Mouse (Mus musculus) embryo, embryonic 9.5 days (tissue): ENCODE measurements around the gene Eif2b5.
A peak's percentile ranks its signal among the peaks of the same experiment; 100 is the strongest.

ENCODE experiments used
- DNase-seq: peaks from one replicate; pipeline ENCODE4 v3.0.0-alpha.2; 2017; ENCODE audit errors: extremely low spot score

Eif2b5 gene

GRCm38 (mm10) chr16:20537071-20537471 is 38.5 kb downstream of the Eif2b5 start:
- DNase-seq = no peak

GRCm38 (mm10) chr16:20537601-20538320 is 39.1 kb downstream of the Eif2b5 start:
- no peak for DNase-seq

DNA sequence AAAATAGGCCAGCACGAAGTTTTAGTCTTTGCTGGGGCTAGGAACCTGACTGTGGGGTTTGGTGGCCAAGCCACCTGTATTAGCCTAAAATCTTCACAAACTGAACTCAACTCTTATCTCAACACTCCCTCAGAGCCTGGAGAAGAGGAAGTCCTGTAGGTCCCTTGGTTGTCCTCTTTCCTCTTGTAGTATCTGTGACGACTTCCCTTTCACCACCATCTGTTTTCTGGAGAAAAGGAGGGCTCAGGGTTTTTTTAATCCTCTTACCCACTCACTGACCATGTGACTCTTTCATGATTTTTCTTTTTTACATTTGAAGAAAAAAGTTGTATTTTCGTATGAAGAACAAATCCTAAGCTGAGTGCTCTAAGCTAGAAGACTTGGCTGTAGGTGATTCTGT is 41.0 kb downstream of the Eif2b5 start:
- no peak for DNase-seq

DNA sequence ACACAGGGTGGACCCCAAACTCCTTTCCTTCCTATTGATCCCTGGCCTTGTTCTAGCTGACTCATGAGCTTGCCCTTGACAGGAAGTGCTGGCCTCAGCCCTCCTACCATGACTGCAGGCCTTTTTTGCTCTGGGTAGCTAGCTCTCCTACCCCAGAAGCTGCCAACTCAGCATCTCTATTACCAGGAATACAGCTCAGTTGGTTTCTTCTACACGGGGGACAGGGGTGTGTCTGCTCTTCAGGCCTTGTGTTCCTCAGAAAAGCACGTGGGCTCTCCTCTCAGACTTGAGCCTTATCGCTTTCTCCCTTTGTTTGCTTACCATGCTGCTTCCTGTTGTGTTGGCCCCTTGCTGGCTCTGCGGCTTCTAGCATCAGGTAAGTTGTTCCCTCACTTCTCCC is 41.8 kb downstream of the Eif2b5 start:
- DNase-seq = no peak

- DNase-seq = no peak
Measured at GRCm38 (mm10) chr16:20545696-20546095, 47.1 kb downstream of the Eif2b5 start.

DNA sequence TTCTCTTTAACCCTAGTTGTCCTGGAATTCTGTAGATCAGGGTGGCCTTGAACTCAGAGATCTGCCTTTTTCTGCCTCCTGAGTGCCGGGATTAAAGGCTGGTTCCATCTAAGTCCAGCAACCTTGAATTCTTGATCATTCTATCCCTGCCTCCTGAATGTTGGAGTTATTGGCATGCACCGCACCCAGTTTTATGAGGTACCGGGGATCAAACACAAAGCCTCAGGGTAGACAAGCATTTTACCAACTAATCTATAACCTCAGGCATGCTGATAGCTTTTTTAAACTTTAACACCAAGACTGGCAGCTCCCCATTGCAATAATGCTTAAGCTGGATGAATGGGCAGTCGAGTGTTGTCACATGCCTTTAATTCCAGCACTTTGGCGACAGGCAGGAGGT is 48.8 kb downstream of the Eif2b5 start:
- no peak for DNase-seq

- DNase-seq = peak; percentile 97
Measured at GRCm38 (mm10) chr16:20548096-20548948, 49.7 kb downstream of the Eif2b5 start, which contains the start of gene Abcf3. Gene Abcf3 (plus strand): TSS chr16:20548577.

DNA sequence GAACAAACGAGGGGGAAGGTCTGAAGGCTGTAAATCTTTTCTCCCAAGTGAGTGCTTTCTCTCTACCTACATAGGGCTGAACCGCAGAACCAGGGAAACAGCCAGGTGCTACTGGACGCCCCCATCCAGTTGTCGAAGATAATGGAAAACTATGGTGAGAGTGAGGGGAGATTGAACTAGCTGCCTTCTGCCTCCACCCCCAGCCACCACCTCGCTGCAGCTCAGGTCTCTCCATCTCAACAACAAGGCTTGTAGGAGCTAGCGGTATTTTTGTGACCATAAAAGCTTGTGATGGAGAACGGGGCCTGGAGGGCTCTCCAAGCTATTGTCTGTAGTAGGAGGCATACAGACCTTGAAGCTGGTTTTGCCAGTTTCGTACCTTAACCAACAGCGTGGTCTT is 50.5 kb downstream of the Eif2b5 start:
- DNase-seq = no peak

GRCm38 (mm10) chr16:20551691-20552090 is 53.1 kb downstream of the Eif2b5 start:
- no peak for DNase-seq

- no peak for DNase-seq
Measured at GRCm38 (mm10) chr16:20552594-20552993, 54.0 kb downstream of the Eif2b5 start.

DNA sequence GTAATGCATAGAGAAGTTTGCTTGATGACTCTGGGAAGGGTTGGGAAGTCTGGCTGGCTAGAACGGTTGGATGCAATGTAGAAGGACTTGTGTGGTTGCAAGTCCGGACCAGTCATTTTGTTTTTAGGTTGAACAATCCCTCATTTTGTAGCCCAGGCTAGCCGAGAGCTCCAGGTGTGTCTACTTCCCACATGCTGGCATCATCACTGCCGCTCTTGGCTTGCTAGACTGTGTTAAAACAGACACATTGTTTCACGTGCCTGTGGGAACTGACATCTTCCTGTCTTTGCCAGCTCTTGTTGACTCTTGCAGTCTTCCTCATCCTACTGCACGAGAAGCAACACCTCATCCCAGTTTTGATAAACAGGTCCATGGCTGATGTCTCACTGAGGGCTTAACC is 56.4 kb downstream of the Eif2b5 start:
- DNase-seq = no peak

- DNase-seq = no peak
Measured at GRCm38 (mm10) chr16:20557381-20557780, 58.8 kb downstream of the Eif2b5 start.
